Mouse (Mus musculus) cerebellum, adult 2 months (tissue): ENCODE results near the gene Atoh8.

Experiments
- CTCF ChIP-seq: fragments of 200-500 bp; IDR thresholded peaks from 2 replicates; pipeline ENCODE4 v1.5.1; 2011; ENCODE audit warnings: low read depth, mild to moderate bottlenecking, control low read depth, low read length, moderate library complexity, borderline replicate concordance; ENCODE audit not compliant: insufficient read depth
- POLR2A ChIP-seq: fragments of 200-500 bp; IDR thresholded peaks from 2 replicates; pipeline ENCODE4 v1.6.1; 2011; ENCODE audit warnings: low read length, control low read depth, borderline replicate concordance; ENCODE audit not compliant: insufficient read depth

DNA sequence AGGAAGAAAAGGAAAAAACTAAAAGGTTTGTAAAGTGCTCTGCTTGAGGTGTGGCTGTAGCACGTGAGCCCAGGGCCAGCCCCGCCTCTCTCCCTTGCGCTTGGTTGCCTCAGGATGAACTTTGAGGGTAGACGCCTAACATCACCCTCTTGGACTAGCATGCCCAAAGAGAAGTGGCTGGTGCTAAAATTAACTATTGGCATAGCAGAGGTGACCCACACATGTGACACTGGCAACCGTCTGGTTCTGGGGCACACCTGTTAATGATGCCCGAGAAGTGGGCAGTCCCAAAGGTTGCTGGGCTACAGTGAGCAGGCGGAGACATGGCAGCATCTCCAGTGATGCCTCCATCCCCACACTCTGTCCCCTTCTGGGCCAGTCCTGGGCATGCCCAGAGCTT, 24.1 kb upstream of the Atoh8 start:
- no peak for TF ChIP-seq POLR2A
- no peak for TF ChIP-seq CTCF
